Mouse (Mus musculus): Measurements from ENCODE around the gene Ccdc81. TPM values are rescaled to one million over a fixed set of nuclear protein-coding genes. Genes with fewer than 3 reads are reported as not detected.

Ccdc81 gene
- polyA plus RNA-seq (2014; fragmentation: Illumina TruSeq; extraction: RNeasy Lipid Tissue Mini Kit (QIAGEN cat#74804); ENCODE audit: low read depth, low replicate concordance): not detected

GRCm38 (mm10) chr7:89903442-89904343 is at the start of gene Ccdc81:
Gene Ccdc81 (minus strand): TSS chr7:89903629.

GRCm38 (mm10) chr7:89940571-89941463 is 37.4 kb upstream of the Ccdc81 start, which contains the start of gene Hikeshi:
Gene Hikeshi (minus strand): TSS chr7:89941204.

Other genes starting within 250 kb of the Ccdc81 start
- gene Hikeshi, start 37.6 kb upstream of the Ccdc81 start, polyA plus RNA-seq (2014; fragmentation: Illumina TruSeq; extraction: RNeasy Lipid Tissue Mini Kit (QIAGEN cat#74804); ENCODE audit: low read depth, low replicate concordance): 93.5 TPM
- gene Eed, start 77.4 kb upstream of the Ccdc81 start, polyA plus RNA-seq (2014; fragmentation: Illumina TruSeq; extraction: RNeasy Lipid Tissue Mini Kit (QIAGEN cat#74804); ENCODE audit: low read depth, low replicate concordance): 193 TPM
- 758 TPM for gene Picalm, start 226.6 kb upstream of the Ccdc81 start, polyA plus RNA-seq (2014; fragmentation: Illumina TruSeq; extraction: RNeasy Lipid Tissue Mini Kit (QIAGEN cat#74804); ENCODE audit: low read depth, low replicate concordance)